Mouse (Mus musculus) neutrophil, adult 5-6 weeks (primary cell): ENCODE results near the gene Cacna2d2. TPM values are rescaled to one million over a fixed set of nuclear protein-coding genes. Genes with fewer than 3 reads are reported as not detected.

Source experiments
- ATAC-seq: fragments of 151-379, 151-347 bp; 2 replicates; pipeline ENCODE4 v1.8.0; 2017; ENCODE audit warnings: mild to moderate bottlenecking, moderate TSS enrichment; ENCODE audit not compliant: insufficient number of reproducible peaks, poor library complexity, low FRiP score, severe bottlenecking; ENCODE audit errors: extremely low read depth
- total RNA-seq: library from RNA; stranded (forward); fragments of 200-1000 nt; gene quantifications from 2 replicates; pipeline ENCODE4 v1.2.3, GENCODE M21; 2017

Gene Cacna2d2
- total RNA-seq, 1 experiment from 2014 or later: 0.58 TPM

GRCm38 (mm10) chr9:107448805-107449517 lies 49.5 kb downstream of the Cacna2d2 start:
- no peak for ATAC-seq

GRCm38 (mm10) chr9:107451400-107451799 lies 52.0 kb downstream of the Cacna2d2 start:
- ATAC-seq: no peak

- no peak for ATAC-seq
These were observed 52.6 kb downstream of the Cacna2d2 start for GRCm38 (mm10) chr9:107451891-107452521.

- no peak for ATAC-seq
These were observed 53.1 kb downstream of the Cacna2d2 start for GRCm38 (mm10) chr9:107452552-107452951.

- ATAC-seq: no peak
These were observed 53.7 kb downstream of the Cacna2d2 start for GRCm38 (mm10) chr9:107453151-107453550.

- ATAC-seq: no peak
These were observed 57.3 kb downstream of the Cacna2d2 start for GRCm38 (mm10) chr9:107456667-107457066.

- no peak for ATAC-seq
These were observed 63.5 kb downstream of the Cacna2d2 start for GRCm38 (mm10) chr9:107462907-107463306.

- ATAC-seq: no peak
These were observed 64.1 kb downstream of the Cacna2d2 start for GRCm38 (mm10) chr9:107463509-107463908.

- ATAC-seq: no peak
These were observed 64.7 kb downstream of the Cacna2d2 start for GRCm38 (mm10) chr9:107464130-107464529.

- no peak for ATAC-seq
These were observed 66.2 kb downstream of the Cacna2d2 start for GRCm38 (mm10) chr9:107465657-107466056.

- ATAC-seq: no peak
These were observed 69.9 kb downstream of the Cacna2d2 start for GRCm38 (mm10) chr9:107469213-107469795.

- no peak for ATAC-seq
These were observed 71.0 kb downstream of the Cacna2d2 start for GRCm38 (mm10) chr9:107470427-107470826.

GRCm38 (mm10) chr9:107474016-107474415 lies 74.6 kb downstream of the Cacna2d2 start:
- ATAC-seq: no peak

GRCm38 (mm10) chr9:107478979-107479378 lies 79.6 kb downstream of the Cacna2d2 start:
- no peak for ATAC-seq

GRCm38 (mm10) chr9:107479593-107479992 lies 80.2 kb downstream of the Cacna2d2 start:
- no peak for ATAC-seq

- ATAC-seq: no peak
These were observed 81.2 kb downstream of the Cacna2d2 start for GRCm38 (mm10) chr9:107480477-107481069.

GRCm38 (mm10) chr9:107481340-107481739 lies 81.9 kb downstream of the Cacna2d2 start:
- no peak for ATAC-seq

GRCm38 (mm10) chr9:107482004-107482403 lies 82.6 kb downstream of the Cacna2d2 start:
- no peak for ATAC-seq

GRCm38 (mm10) chr9:107482770-107483169 lies 83.4 kb downstream of the Cacna2d2 start:
- no peak for ATAC-seq

GRCm38 (mm10) chr9:107483714-107484113 lies 84.3 kb downstream of the Cacna2d2 start:
- ATAC-seq: no peak
